Mouse (Mus musculus) lung, embryonic 14.5 days (tissue): ENCODE measurements around the gene Elfn2. TPM values are rescaled to one million over a fixed set of nuclear protein-coding genes. Genes with fewer than 3 reads are reported as not detected.

ENCODE experiments used
- ATAC-seq: fragments of 200-750 bp; cut with Nextera tagmentation; 2 replicates; pipeline ENCODE4 v1.8.0; 2017; ENCODE audit warnings: mild to moderate bottlenecking, moderate TSS enrichment, moderate library complexity; ENCODE audit not compliant: insufficient read depth
- DNase-seq: peaks from one replicate; pipeline ENCODE4 v3.0.0-alpha.2; 2015
- H3K27ac ChIP-seq: fragments of 300-500 bp; sonication (generic); 2 replicates; pipeline ENCODE4 v1.5.1; 2014; ENCODE audit warnings: low read depth, mild to moderate bottlenecking, moderate library complexity
- H3K27me3 ChIP-seq: fragments of 300-500 bp; sonication (generic); 2 replicates; pipeline ENCODE4 v1.6.1; 2014; ENCODE audit warnings: low read length, control low read depth; ENCODE audit not compliant: insufficient read depth
- H3K36me3 ChIP-seq: fragments of 300-500 bp; sonication (generic); 2 replicates; pipeline ENCODE4 v1.6.1; 2014; ENCODE audit warnings: control low read depth; ENCODE audit not compliant: insufficient read depth
- H3K4me1 ChIP-seq: fragments of 300-500 bp; sonication (generic); 2 replicates; pipeline ENCODE4 v1.6.1; 2014; ENCODE audit warnings: antibody characterized with exemption, control low read depth; ENCODE audit not compliant: insufficient read depth
- H3K4me2 ChIP-seq: fragments of 300-500 bp; sonication (generic); 2 replicates; pipeline ENCODE4 v1.6.1; 2014; ENCODE audit warnings: mild to moderate bottlenecking
- H3K4me3 ChIP-seq: fragments of 300-500 bp; sonication (generic); 2 replicates; pipeline ENCODE4 v1.5.1; 2014; ENCODE audit warnings: low read depth, low read length
- H3K9ac ChIP-seq: fragments of 300-500 bp; sonication (generic); 2 replicates; pipeline ENCODE4 v1.6.1; 2014
- H3K9me3 ChIP-seq: fragments of 300-500 bp; sonication (generic); 2 replicates; pipeline ENCODE4 v1.6.1; 2016; ENCODE audit warnings: low read depth, low read length, control low read depth
- CTCF ChIP-seq: IDR thresholded peaks from 2 replicates; pipeline ENCODE4 v1.5.1; 2016; ENCODE audit warnings: antibody characterized with exemption, low read depth
- WGBS: fragments of 180-500 bp; shearing (Covaris S2); extraction: QIAGEN DNeasy Blood & Tissue Kit; methylation state at CpG from one replicate; pipeline ENCODE4 v1.1.7; 2014; 5-methylcytosine and 5-hydroxymethylcytosine counted together
- polyA plus RNA-seq: library from polyadenylated mRNA; unstranded; fragments of >200 nt; fragmentation: Nextera tagmentation; extraction: Ambion mirVana; gene quantifications from 2 replicates; pipeline ENCODE4 v1.2.1, GENCODE M21; 2014

The Elfn2 gene
- polyA plus RNA-seq, 1 experiment from 2014 or later, result 0.08 TPM

DNA sequence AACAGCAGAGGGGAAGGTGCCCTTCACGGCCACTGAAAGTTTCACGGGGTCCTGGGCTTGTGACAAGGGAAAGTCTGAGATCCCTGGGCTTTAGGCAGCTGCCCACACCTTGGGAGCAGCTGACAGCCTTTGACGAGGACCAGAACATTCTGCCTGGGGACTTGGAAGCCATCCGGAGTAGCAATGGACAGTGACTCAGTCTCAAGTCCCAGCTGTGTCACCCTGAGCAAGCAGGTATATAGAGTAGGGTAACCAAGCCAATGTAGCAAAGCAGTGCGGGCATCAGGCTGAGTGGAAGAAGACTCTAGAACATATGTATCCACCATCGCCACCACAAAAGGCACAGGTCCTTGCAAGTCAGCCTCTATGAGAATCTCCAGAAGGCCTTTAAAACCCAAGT is 18.6 kb upstream of the Elfn2 start:
- Histone ChIP-seq H3K27me3 (0 out of 2 replicates have a peak, but pooled peaks cover 4% of the 10 kb centered on the region), H3K9ac (no peak overlapping the region), H3K9me3 (no peaks in the 10 kb centered on the region), H3K4me3 (no peak overlapping the region), H3K27ac (no peak overlapping the region), H3K4me1 (no peaks in the 10 kb centered on the region), H3K36me3 (no peaks in the 10 kb centered on the region), H3K4me2 (no peak overlapping the region)
- DNase-seq, result no peak
- WGBS, result 55% methylated on average over 6 of the region's 6 CpGs
- TF ChIP-seq CTCF, result no peak
- no peak for ATAC-seq

GRCm38 (mm10) chr15:78736681-78737100 is 18.1 kb upstream of the Elfn2 start:
- DNase-seq (no peak), ATAC-seq (no peak)
- WGBS, result 21% methylated on average over 7 of the region's 7 CpGs
- H3K4me3 ChIP-seq, result no peak overlapping the region
- no peaks in the 10 kb centered on the region for H3K36me3 ChIP-seq
- no peaks in the 10 kb centered on the region for H3K9me3 ChIP-seq
- H3K4me1 ChIP-seq, result no peaks in the 10 kb centered on the region
- H3K27ac ChIP-seq, result no peak overlapping the region
- no peak overlapping the region for H3K9ac ChIP-seq
- TF ChIP-seq CTCF, result no peak
- no peak overlapping the region for H3K4me2 ChIP-seq
- H3K27me3 ChIP-seq, result 0 out of 2 replicates have a peak, but pooled peaks cover 4% of the 10 kb centered on the region

- DNase-seq (no peak), ATAC-seq (no peak)
- no peak for TF ChIP-seq CTCF
- H3K4me3 ChIP-seq, result no peak overlapping the region
- no peaks in the 10 kb centered on the region for H3K4me1 ChIP-seq
- H3K27me3 ChIP-seq, result 0 out of 2 replicates have a peak, but pooled peaks cover 4% of the 10 kb centered on the region
- H3K4me2 ChIP-seq, result no peak overlapping the region
- no peak overlapping the region for H3K27ac ChIP-seq
- 43% methylated on average over 3 of the region's 3 CpGs for WGBS
- H3K9ac ChIP-seq, result no peak overlapping the region
- no peaks in the 10 kb centered on the region for H3K36me3 ChIP-seq
- no peaks in the 10 kb centered on the region for H3K9me3 ChIP-seq
These were observed 17.6 kb upstream of the Elfn2 start for GRCm38 (mm10) chr15:78736181-78736579.

- 22% methylated on average over 17 of the region's 17 CpGs for WGBS
- Histone ChIP-seq H3K4me1 (no peaks in the 10 kb centered on the region), H3K9ac (no peak overlapping the region), H3K4me3 (no peak overlapping the region), H3K9me3 (no peaks in the 10 kb centered on the region), H3K27ac (no peak overlapping the region), H3K27me3 (0 out of 2 replicates have a peak, but pooled peaks cover 4% of the 10 kb centered on the region), H3K36me3 (no peaks in the 10 kb centered on the region), H3K4me2 (no peak overlapping the region)
- ATAC-seq, result no peak
- no peak for DNase-seq
- no peak for TF ChIP-seq CTCF
These were observed 17.0 kb upstream of the Elfn2 start for GRCm38 (mm10) chr15:78735431-78736180.

DNA sequence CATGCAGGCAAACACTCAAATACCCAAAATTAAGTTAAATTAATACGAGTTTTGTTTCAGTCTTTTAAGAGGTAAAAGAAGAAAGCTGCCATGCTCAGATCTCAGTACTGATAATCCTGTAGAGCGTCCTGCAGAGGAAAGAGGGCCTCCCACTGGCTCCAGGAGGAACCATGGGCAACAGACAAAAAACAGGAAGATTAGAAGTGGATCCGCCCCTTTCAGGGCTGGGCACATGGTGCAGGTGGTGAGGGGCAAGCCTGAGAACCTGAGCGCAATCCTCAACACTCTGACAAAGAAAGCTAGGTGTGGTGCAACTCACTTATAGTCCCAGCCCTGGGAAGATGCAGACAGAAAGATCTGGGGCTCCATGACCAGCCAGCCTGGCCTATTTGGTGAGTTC is 13.3 kb upstream of the Elfn2 start:
- DNase-seq, result no peak
- no peak for ATAC-seq
- Histone ChIP-seq H3K36me3 (no peaks in the 10 kb centered on the region), H3K4me1 (no peaks in the 10 kb centered on the region), H3K9ac (no peak overlapping the region), H3K9me3 (no peaks in the 10 kb centered on the region), H3K27ac (no peak overlapping the region), H3K4me2 (no peak overlapping the region), H3K27me3 (0 out of 2 replicates have a peak, but pooled peaks cover 4% of the 10 kb centered on the region), H3K4me3 (no peak overlapping the region)
- no peak for TF ChIP-seq CTCF
- 52% methylated on average over 4 of the region's 4 CpGs for WGBS

- Histone ChIP-seq H3K4me3 (no peak overlapping the region), H3K9me3 (no peaks in the 10 kb centered on the region), H3K36me3 (no peaks in the 10 kb centered on the region), H3K27me3 (no peaks in the 10 kb centered on the region), H3K4me2 (no peak overlapping the region), H3K9ac (no peak overlapping the region), H3K27ac (no peak overlapping the region), H3K4me1 (no peaks in the 10 kb centered on the region)
- WGBS, result 76% methylated on average over 12 of the region's 12 CpGs
- no peak for ATAC-seq
- no peak for DNase-seq
- no peak for TF ChIP-seq CTCF
These were observed 11.9 kb upstream of the Elfn2 start for GRCm38 (mm10) chr15:78730315-78731049.

DNA sequence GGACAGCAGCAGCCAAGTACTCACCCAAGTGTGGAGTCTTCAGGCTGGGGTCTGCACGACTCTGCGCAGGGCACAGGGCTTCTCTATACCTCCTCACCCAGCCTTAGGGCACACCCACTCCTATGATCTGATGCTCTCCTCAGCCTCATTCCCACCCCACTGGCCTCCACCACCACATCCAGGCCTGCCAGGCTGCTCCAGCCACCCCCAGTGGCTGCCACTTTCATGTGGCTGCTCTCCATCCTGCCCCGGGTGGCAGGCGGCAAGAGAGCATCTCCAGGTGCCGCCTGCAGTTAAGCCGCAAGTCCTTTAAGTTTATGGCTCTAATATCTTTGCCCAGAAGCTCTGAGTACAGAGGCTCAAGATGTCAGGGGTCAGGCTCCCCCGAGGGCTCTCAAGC is 8.1 kb upstream of the Elfn2 start:
- DNase-seq (no peak), ATAC-seq (no peak)
- 58% methylated on average over 7 of the region's 7 CpGs for WGBS
- Histone ChIP-seq H3K4me2 (no peak overlapping the region), H3K36me3 (no peaks in the 10 kb centered on the region), H3K9ac (no peak overlapping the region), H3K4me3 (no peak overlapping the region), H3K9me3 (no peaks in the 10 kb centered on the region), H3K27ac (no peak overlapping the region), H3K27me3 (no peaks in the 10 kb centered on the region), H3K4me1 (no peaks in the 10 kb centered on the region)
- TF ChIP-seq CTCF, result no peak
